Mouse (Mus musculus) left cerebral cortex, postnatal 36 days (tissue): Measurements from ENCODE around the gene Wsb2. TPM values are rescaled to one million over a fixed set of nuclear protein-coding genes. Genes with fewer than 3 reads are reported as not detected.

Source experiments
- DNase-seq, 2 experiments: peaks; one replicate each; pipeline ENCODE4 v3.0.0; 2021 to 2022; ENCODE audit warnings: low spot score in 2 of 2, mixed read lengths in 1 of 2
- intact Hi-C: fragments of 180-260 bp; cut with DNase I; formaldehyde crosslinking; loops from one replicate; pipeline ENCODE4 v1.15.1; 2025
- total RNA-seq, 2 experiments: library from RNA; stranded (reverse); gene quantifications; 2 replicates each; pipeline ENCODE4 v1.2.3; 2021

The Wsb2 gene
- total RNA-seq, 2 experiments from 2014 or later = 294 to 334 TPM

GRCm38 (mm10) chr5:117417442-117417841 lies 60.3 kb downstream of the Wsb2 start:
- intact Hi-C loops = no loop called here
- no peak for DNase-seq

Other genes with a start within 250 kb of the Wsb2 start
- 100 to 1,000 TPM; 134 to 147 TPM for gene Suds3, start 241.2 kb upstream of the Wsb2 start, total RNA-seq
- 10 to 100 TPM; 53.2 to 60.9 TPM for gene Taok3, start 237.2 kb upstream of the Wsb2 start, total RNA-seq
- gene Pebp1, start 69.7 kb upstream of the Wsb2 start, total RNA-seq = 100 to 1,000 TPM; 647 to 753 TPM
- gene Vsig10, start 38.2 kb upstream of the Wsb2 start, total RNA-seq = 1 to 10 TPM; 2.7 to 2.9 TPM
- 10 to 100 TPM; 16.8 to 18.0 TPM for gene Rfc5, start 31.7 kb downstream of the Wsb2 start, total RNA-seq
- gene Ksr2, start 56.7 kb downstream of the Wsb2 start, total RNA-seq = 10 to 100 TPM; 35.0 to 44.3 TPM